Mouse (Mus musculus): ENCODE data around the gene Rasl10a.

DNA sequence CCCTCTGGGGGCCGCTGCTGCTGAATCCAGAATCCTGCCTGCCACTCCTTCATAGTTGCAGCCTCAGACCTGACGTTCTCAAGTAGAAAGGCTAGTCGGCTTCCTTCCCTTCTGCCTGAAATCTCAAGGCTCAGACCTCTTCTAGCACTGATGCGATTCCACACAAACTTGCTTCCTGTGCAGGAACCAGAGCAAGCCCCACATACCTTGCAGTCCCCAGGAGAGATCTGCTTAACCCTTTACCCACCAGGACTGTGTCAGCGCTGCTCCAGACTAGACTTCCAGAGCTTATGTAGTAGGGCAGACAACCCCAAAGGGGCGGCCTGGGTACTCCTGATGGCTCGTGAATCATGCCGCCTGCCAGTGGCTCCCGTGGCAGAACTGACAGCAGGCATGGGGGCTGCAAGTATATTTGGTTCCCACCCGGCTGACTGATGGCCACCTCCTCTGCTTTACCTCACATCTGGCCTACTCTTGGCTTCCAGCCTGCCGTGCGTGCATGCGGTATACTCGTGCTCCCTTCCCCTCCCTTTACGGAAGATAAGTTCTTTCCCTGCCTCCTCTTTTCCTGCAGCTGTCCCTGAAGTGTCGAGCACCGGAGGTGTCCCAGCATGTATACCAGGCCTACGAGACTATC is 16.7 kb upstream of the Rasl10a start:
- TF ChIP-seq GATA1 (IDR thresholded peaks at IDR 0.05; ENCODE audit: low read length) (no peak), TAL1 (IDR thresholded peaks at IDR 0.05; ENCODE audit: low read length) (no peak)
